Mouse (Mus musculus) lung, postnatal 10 days (tissue): ENCODE data around the gene Rhox3f.
"Not testable (repeated sequence)": the region's sequence is repeated elsewhere in the genome, so short reads cannot be mapped to it uniquely, and the experiment has no call there.

Experiments used
- DNase-seq: peaks from one replicate; pipeline ENCODE4 v3.0.0; 2021

The Rhox3f gene

DNA sequence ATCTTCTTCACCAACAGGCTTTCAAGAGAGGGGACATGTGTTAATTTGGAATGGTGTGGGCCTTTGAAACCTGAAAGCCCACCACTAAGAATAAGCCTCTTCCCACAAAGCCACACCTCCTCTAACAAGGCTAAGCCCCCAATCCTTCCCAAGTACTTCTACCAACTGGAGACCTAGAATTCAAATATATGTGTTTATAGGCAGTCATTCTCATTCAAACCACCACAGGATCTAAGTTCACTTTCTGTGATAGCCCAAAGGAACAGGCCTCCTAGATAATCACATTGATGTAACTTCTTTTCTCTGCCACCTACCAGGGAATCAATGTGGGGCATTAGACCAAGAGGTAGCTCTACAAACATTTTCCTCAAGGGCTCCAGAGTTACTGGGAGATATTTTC is at the start of gene Rhox3f:
Rhox3f (plus strand) TSS at position 301 of the 400 bp plus-strand sequence.
- DNase-seq, result not testable (repeated sequence)

GRCm38 (mm10) chrX:37541719-37542118 is 39.1 kb upstream of the Rhox3f start, which contains the start of gene Rhox3e:
TSS of gene Rhox3e (plus strand) at chrX:37542019.
- not testable (repeated sequence) for DNase-seq

DNA sequence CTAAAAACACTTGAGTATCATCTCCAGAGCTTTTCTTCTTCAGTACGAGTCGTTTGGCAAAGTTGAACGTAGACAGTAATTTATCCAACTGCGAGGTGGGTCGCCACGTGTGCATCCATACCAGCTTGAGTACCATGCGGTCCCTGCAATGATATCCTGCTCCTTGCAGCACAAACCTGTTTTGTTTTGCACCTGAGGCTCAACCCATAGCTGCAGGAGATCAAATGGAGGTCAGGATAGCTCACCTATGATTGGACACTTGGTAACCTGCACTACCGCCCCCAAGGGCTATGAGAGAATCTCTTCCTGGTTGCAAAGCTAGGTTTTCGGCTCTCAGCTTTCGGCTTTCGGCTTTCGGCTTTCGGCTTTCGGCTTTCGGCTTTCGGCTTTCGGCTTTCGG is 23.7 kb upstream of the Rhox3f start, which contains the start of gene Rhox4e:
Rhox4e (plus strand) TSS at position 301 of the 400 bp plus-strand sequence.
- not testable (repeated sequence) for DNase-seq

DNA sequence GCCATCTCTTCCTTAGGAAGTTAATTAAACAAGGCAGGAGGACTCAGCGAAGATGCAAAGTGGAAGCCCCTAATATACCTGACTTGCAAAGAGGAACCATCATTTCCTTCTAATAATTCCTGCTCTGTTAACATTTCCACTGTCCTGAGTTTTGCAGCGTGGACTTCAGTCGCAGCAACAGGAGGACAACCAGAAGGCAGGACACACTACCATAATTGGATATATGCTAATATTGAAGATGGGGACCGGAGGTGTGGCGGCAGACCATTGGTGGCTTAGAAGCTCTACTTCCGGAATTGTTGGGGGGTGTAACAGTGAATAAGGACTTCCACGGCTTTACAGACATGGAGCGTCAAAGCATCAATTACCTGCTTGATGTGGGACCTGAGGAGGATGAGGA is 9.7 kb upstream of the Rhox3f start, which contains the start of gene Rhox2f:
Rhox2f (plus strand) TSS at position 301 of the 400 bp plus-strand sequence.
- DNase-seq, result not testable (repeated sequence)

- not testable (repeated sequence) for DNase-seq
Observed at GRCm38 (mm10) chrX:37572638-37573037, 8.2 kb upstream of the Rhox3f start.

DNA sequence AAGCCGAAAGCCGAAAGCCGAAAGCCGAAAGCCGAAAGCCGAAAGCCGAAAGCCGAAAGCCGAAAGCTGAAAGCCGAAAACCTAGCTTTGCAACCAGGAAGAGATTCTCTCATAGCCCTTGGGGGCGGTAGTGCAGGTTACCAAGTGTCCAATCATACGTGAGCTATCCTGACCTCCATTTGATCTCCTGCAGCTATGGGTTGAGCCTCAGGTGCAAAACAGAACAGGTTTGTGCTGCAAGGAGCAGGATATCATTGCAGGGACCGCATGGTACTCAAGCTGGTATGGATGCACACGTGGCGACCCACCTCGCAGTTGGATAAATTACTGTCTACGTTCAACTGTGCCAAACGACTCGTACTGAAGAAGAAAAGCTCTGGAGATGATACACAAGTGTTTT is 26.8 kb downstream of the Rhox3f start, which contains the start of gene Rhox4f:
Rhox4f (minus strand) TSS at position 101 of the 400 bp plus-strand sequence.
- not testable (repeated sequence) for DNase-seq

DNA sequence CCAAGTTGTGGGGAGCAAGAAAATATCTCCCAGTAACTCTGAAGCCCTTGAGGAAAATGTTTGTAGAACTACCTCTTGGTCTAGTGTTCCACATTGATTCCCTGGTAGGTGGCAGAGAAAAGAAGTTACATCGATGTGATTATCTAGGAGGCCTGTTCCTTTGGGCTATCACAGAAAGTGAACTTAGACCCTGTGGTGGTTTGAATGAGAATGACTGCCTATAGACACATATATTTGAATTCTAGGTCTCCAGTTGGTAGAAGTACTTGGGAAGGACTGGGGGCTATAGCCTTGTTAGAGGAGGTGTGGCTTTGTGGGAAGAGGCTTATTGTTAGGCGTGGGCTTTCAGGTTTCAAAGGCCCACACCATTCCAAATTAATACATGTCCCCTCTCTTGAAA is 47.7 kb downstream of the Rhox3f start, which contains the start of gene Rhox3g:
Rhox3g (minus strand) TSS at position 101 of the 400 bp plus-strand sequence.
- DNase-seq, result not testable (repeated sequence)
